Mouse (Mus musculus): ENCODE measurements at regions not wholly inside any gene's neighbourhood (a gene's known extent, or its start where the extent isn't known, plus 50 kb on each side); places are given as distances from the start of the nearest gene placed in this dataset.

- DNase-seq (ENCODE audit: low spot score in 2 of 2), result no peak
- no peak overlapping the region for H3K4me3 ChIP-seq
- H3K27ac ChIP-seq, result no peak overlapping the region
- no peak for TF ChIP-seq CTCF (conservative IDR thresholded peaks at IDR 0.05)
Observed at GRCm38 (mm10) chr3:82601880-82602279, 54.0 kb upstream of the Npy2r start.

- DNase-seq (ENCODE audit: low spot score in 2 of 2), result no peak
- no peak for TF ChIP-seq CTCF (conservative IDR thresholded peaks at IDR 0.05)
- H3K4me3 ChIP-seq, result no peak overlapping the region
- no peak overlapping the region for H3K27ac ChIP-seq
Observed at GRCm38 (mm10) chr3:82598656-82599055, 50.8 kb upstream of the Npy2r start.

Data from layer of hippocampus, adult 2 months (tissue).